Mouse (Mus musculus): ENCODE data around the gene Myo1e.
A peak's percentile ranks its signal among the peaks of the same experiment; 100 is the strongest.

The Myo1e gene

DNA sequence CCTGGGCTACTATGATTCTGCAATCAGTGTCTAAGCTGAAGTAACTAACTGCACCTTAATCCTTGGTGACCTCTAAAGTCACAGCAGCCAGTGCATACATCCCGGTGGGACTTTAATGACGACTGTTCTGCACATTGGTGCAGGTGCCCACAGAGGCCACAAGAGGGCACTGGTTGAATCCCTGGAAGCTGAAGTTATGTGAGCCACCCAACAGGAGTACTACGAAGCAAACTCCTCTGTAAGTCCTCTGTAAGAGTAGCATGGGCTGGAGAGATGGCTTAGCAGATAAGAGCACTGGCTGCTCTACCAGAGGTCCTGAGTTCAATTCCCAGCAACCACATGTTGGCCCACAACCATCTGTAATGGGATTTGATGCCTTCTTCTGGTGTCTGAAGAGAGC lies 209.3 kb downstream of the Myo1e start:
- DNase-seq (ENCODE audit: low spot score), result peak; percentile 11

DNA sequence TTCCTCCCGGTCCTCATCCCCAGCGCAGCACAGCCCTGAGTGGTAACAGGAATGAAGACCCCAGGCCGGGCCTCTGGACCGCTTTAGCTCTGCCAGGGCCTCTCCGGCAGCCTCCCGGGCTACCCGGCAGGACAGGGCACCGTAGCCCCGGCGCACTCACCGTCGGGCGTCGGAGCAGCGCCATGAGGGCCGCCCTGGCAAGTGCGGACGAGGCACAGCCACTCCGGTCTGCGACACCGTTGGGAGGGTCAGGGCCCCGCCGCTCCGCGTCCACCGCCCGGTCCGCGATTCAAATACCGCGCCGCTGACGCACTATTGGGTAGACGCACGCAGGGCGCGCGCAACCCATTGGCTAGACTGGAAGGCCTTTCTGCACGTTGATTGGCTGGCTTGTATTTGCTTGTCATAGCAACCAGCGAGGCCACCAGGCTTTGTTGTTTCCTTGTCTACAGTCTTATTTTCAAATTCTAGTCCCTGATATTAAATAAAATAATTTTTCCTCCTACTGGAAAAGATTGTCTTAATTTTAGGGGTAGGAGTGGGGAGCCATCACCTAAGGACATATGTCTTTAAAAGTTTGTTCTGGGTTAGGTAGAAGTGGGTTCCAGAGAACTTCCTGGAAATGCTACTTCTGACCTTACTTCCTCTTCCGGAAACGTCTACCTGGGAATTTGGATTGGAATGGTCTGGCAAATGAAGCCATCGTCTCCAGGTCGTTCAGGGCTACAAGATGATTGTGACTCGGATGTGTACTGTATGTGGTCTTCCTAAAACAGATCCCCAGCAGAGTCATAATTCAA lies 214.3 kb downstream of the Myo1e start, which contains the start of gene Ccnb2:
Ccnb2 (minus strand) TSS at position 291 of the 800 bp plus-strand sequence.
- DNase-seq (ENCODE audit: low spot score), result peak; percentile 92

DNA sequence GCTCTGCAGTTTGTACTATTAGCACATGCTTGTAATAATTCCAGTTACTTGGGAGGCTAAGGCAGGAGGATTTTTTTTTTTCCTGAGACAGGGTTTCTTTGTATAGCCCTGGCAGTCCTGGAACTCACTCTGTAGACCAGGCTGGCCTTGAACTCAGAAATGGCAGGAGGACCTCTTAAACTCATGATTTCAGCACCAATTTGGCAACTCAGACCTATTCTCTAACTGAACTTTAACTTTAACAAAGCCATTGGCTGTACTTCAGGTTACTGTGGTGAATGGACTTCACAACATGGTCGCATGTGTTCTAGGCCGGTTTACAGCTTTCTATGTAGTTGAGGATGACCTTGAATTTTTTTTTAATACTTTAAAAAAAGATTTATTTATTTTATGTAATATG lies 215.5 kb downstream of the Myo1e start:
- no peak for DNase-seq (ENCODE audit: low spot score)

DNA sequence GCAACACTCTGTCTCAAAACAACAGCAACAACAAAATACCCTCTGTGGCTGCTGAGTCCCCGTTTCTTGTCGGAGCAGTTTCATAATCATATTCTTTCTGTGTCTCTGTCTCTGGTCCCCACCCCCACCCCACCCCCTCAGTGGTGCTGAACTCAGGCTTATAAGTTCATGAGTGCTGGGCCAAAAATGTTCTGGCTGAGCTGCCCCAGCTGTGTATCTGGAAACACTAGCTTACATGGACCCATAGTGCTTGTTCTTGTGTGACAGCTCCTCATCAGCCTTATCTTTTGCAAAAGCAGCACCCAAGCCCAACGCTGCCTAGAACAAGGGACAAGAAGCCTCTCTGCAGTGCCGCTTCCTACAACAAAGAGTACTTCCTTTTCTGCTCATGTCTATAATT lies 232.8 kb downstream of the Myo1e start:
- DNase-seq (ENCODE audit: low spot score), result no peak

DNA sequence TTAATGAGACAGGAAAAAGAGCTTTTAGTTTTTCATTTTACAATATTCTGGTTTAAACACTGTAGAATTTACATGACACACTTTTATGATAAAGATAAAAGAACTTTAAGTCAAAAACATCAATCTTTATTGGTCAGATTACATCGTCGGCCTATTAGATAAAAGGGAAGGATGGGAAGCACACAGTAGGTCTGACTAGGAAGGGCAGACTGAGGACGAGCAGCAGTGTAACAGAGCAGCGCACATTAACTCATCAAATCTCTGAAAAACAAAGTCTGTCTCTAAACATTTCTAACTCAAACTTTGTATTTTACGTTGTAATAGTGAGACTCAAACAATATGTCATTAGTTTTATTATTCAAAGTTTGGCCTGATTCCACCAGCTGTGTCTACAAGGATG lies 241.9 kb downstream of the Myo1e start:
- DNase-seq (ENCODE audit: low spot score), result no peak

Data from yolk sac, embryonic 10.5 days (tissue).